Mouse (Mus musculus) CD4-positive naive resting alpha-beta T cell, adult 76 days (primary cell): Measurements from ENCODE around the gene Lnx1. TPM values are rescaled to one million over a fixed set of nuclear protein-coding genes. Genes with fewer than 3 reads are reported as not detected.

ENCODE experiments used
- total RNA-seq: library from RNA; stranded (reverse); gene quantifications from one replicate; pipeline ENCODE4 v1.2.4, GENCODE M21; 2023

Gene Lnx1
- not detected for total RNA-seq

DNA sequence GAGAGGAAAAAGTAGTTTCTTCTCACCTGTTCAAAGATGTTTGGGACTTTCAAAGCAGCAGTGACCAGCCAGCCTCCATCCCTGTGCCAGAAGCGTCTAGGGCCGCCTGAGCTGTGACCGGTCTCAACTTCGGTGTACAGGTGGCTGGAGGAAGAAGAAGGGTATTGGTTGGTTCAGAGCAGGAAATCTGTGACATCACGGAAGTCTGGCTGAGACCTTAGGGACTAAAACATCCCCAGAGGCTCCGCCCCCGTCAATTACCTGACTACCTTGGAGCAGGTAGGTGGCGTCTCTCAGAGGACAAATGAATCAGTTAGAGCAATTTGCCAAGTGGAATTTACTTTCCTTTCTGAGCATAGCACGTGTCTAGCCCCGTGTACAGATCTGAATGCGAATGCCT, at the start of gene Lnx1:
Lnx1 (minus strand) TSS at position 147 of the 400 bp plus-strand sequence.

Other genes starting within 250 kb of the Lnx1 start
- 44.5 TPM for gene Scfd2, start 171.2 kb downstream of the Lnx1 start, total RNA-seq
- 130 TPM for gene Fip1l1, start 167.5 kb downstream of the Lnx1 start, total RNA-seq